Mouse (Mus musculus) spleen, postnatal 36 days (tissue): ENCODE results near the gene Il10rb.

Experiments used
- DNase-seq, 2 experiments: peaks; one replicate each; pipeline ENCODE4 v3.0.0; 2022; ENCODE audit warnings: low spot score in 2 of 2, mixed read lengths in 1 of 2

Il10rb gene

DNA sequence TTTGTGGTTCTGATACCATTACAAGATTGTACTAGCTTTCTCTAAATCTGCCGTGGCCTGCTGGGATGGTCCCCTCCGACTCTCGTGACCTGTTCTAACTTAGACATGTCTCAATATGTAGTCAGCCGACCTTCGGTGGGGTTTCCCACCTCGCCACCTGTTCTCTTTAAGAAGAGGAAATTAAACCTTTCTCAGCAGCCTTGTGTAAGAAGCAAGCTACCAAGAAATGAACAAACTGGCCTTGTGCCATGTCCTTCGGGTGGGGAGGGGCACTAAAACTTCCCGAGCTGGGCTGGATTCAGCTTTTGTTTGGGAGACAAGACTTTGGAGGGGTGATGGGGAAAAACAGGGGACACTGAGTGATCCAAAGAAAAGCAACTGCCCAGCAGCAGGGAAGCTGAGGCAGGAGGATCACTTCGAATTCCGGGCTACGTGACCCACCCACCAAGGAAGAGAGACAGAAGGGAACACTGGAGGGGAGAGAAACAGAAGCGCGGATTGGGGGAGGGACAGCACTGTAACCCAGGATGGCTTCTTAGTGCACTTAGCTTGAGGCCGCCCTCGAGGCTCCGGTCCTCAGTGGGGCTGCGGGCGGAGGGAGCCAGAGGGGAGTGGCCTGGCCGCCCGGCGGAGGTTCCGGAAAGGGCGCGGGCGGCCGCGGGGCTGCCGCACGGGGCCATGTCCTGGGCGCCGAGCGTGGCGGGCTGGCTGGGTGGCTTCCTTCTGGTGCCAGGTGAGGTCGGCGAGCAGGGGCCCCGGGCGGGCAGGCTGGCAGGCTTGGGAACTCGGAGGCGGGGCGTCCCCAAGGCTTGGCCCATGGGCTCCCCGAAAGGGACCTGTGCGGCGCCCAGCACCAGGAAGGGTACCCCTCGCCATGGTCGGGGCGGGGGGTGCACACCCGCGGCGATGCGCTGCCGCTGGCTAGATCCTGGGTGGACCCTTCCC is at the start of gene Il10rb:
TSS of gene Il10rb (plus strand) at position 525 of the 945 bp plus-strand sequence.
- peak; percentile 90 to 92 for DNase-seq

DNA sequence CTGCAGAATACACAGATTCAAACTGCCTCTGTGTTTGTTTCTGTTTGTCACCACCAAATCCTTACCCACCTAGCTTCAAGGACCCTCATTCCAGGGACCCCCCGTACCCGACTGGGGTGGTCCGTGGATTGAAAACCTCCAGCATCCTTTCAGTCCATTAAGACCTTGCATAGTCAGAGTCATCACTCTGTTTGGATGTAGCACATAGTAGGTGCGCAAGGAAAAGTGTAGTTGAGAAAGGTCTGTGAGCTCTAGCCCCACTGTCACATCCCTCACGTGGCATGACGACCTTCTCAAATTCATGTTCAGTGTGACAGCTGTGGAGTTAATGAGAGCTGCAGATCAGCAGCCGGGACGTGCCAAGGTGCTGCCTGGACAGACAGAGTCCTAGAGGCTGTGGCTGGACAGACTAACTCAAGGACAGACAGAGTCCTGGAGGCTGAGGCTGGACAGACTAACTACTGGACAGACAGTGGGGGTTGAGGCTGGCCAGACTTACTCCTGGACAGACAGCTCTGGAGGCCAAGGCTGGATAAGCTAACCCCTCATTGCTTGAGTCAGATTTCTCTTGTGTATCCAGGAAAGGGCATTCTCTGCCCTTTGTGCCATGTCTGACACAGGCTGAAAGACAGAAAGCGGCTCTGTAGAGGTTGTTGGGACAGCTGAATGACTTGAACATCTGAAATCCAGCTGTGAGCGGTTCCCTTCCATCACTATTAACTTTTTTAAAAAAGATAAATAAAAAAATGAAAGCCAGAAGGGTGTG is 49.0 kb upstream of the Il10rb start:
- DNase-seq, result no peak

DNA sequence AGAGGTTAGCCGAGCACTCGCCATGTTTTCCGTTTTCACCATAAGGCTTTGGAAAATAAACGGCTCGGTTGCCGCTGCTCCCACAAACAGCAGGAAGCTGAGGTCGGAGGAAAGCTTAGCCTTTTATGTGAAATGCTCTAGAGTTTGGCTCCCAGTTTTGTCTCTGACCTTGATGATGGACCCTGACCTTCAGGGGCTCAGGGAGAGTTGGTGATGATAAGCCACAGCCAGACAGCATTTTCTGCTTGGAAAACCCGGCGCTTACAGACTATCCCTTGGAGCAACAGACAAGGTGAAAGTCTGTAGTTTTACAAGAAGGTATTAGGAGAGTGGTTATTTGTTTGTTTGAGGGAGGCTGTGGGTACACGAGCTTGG is 48.5 kb upstream of the Il10rb start:
- no peak for DNase-seq

DNA sequence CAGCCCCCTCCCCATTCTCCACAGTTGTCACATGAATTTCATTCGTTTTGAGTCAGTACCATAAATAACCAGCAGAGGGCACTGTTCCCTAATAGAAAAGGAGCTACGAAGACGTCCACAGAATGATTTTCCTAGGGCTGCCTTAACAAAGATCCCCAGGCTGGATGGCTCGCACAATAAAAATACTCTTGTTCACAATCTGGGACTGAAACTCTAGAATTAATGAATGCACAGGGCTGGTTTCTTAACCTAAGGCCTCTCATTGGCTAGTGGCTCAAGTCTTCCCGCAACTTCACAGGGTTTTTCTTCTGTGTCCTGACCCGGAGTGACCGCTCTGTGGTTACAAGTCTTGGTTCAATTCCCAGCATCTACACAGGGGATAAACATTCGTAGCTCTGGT is 47.4 kb upstream of the Il10rb start:
- peak; percentile 54 to 72 for DNase-seq

DNA sequence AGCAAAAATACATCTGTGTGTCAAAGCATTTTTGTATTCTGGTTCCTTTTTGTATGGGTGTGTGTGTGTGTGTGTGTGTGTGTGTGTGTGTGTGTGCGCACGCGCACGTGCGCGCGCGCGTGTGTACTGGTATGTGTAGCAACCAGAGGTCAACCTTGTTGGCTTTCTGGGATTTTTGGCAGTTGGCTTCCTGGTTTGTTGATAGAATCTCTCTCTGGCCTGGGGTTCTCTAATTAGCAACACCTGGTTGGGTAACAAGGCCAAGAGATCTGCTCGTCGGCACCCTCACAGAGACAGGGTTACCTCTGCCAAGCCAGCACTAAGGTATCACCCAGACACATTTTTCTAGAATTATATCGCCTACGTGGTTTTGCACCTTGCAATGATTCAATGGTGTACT is 46.4 kb upstream of the Il10rb start:
- no peak for DNase-seq

DNA sequence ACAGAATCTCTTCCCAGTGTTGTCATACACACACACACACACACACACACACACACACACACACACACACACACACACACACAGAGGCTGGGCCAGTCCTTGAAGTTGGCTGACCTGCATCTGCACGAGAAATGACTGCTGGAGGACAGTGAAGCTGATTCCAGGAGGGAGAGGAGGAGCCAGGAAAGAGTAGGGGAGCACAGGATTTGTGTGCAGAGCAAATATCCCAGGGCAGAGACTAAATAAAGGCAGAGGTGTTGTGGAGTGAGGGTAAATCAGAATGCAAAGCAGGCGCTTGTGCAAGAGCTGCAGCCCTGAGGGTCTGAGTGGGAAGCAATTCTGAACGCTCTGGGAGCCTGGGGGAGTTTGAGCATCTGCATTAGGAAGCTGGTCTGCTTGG is 45.8 kb upstream of the Il10rb start:
- no peak for DNase-seq

DNA sequence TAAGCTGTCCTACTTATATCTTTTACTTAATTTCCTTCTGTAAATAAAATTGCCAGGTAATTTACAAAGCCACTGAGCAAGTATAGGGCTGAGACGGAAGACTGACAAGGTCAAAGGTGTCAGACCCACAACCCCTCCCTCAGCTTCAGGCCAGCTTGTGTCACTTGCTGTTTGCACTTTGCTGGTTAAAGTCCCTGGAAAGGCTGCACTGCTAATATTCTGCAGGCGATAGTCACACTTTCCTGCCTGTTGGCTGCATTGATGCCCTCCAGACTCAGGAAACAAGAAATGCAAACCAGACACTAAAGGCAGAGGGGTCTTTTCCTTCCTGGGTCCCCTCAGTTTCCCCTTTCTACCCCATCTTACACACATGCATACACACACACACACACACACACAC is 44.0 kb upstream of the Il10rb start:
- no peak for DNase-seq

DNA sequence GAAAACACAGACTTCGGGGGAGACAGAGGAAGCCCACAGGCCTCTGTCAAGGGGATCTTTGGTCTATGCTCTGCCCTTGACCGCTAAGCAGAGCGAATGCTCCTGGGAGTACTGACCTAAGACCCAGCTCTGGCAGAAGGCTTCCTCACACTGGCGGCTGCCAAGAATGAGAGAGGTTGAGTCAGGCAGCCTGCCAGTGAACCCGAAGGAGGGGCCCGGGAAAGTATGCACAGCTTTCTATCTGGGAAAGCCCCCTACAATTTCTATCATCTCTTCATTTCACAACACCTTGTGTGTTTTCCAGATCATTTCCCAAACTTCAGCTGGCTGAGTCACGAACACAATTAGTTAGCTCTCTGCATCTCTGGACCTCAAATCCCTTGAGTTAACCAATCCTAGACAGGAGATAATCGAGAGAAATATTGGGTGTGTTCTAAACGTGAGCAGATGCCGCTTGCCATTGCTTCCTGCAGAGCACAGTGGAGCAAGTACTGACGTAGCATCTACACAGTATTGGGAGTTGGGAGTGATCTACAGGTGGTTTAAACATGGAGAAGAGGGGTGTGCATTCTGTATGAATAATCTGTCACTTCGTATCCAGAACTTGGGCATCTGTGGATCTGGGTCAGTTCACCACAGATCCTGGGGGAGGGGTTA is 43.2 kb upstream of the Il10rb start:
- no peak for DNase-seq

DNA sequence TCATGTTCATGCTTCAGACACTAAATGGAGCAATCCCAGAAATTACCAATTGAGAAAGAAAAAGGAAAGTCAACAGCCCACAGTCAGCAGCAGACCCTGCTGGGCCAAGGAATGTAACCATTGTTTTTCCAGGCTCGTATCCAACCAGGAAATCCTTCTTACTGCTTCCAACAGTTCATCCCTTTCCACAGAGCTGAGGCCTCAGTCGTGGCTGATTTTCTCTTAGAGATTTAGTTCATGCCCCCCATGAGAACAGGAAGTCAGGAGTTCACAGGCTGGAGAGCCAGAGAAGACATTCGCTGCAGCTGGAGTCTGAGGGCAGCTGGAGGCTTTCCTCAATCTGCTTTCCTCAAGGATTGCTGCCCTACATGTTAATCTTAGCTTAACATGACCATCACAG is 42.5 kb upstream of the Il10rb start:
- DNase-seq, result no peak

DNA sequence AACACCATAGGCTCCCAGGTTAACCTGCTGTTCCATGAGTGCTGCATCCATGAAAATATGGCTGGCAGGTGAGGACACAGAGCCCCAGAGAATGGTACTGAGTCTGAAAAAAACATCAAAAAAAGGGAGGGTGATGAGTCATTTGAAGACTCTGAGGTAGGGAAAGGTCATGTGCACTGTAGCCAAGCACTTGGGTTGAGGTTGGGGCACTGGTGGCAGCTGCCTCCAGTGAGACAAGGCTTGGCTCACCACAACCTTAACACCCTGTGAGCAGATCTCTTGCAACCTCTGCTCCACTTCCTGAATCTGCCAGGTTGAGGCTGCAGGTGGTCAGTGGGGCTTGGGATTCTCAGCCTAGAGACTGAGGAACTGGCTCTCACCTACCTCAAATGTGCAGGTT is 39.4 kb upstream of the Il10rb start:
- DNase-seq, result peak; percentile 64 to 70

DNA sequence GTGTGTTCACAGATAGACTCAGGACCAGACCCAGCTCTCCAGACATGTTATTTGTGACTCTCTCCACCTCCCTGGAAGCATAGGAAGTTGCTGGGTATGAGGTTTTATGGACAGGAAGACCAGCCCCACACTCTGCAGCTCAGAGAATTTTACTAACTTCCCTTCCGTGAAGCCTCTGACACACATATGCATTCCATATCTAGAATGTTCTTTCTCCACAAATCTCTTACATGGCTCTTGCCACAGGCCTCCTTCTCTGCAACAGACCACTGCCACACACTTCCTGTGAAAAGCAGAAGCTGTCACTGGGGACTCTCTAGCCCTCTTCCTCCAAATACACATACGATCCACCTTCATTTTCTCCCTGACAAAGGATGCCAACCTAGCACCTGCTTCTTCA is 38.9 kb upstream of the Il10rb start:
- DNase-seq, result peak; percentile 56 to 61

DNA sequence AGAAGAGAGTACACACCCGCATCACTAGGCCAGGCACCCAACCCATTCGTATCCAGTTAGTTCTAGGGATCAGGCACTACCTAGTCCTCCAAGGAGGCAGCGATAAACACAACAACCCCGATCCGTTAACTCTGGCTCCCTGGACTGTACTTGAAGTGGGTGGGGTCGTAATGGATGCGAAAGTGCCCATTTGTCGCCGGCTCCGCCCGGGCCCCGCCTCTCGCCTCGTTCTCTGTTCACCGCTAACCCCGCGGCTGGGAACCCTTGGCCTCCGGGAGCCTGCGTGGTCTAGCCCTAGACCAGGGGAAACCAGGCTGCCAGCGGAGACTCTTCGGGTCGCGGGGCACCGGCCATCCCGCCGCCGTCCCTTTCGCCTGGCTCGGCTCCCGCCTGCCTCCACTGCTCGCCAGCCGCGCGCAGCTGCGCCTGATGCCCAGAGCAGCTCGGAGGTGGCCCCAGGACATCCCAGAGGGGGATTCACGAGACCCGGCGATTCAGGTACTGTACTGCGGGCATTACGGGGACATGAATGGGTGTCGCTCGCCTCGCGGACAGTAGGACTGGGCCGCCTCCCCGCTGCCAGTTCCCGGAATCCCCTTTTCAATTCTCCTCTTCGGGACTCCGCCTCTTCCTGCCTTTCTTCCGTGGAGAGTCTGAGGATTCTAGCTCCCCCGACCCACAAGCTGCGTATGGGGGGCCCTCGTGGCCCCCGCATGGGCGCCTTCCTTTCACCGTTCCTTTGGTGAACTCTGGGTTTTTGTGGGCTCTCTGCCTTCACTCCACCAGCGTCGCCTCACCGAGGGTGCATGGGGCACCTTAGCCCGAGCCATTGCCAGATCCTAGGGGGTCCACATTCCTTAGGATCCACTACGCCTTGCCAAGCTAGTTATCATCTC is 33.1 kb upstream of the Il10rb start, which contains the start of gene Ifnar2:
TSS of gene Ifnar2 (plus strand) at position 207 of the 896 bp plus-strand sequence.
- DNase-seq, result peak; percentile 85 to 88

DNA sequence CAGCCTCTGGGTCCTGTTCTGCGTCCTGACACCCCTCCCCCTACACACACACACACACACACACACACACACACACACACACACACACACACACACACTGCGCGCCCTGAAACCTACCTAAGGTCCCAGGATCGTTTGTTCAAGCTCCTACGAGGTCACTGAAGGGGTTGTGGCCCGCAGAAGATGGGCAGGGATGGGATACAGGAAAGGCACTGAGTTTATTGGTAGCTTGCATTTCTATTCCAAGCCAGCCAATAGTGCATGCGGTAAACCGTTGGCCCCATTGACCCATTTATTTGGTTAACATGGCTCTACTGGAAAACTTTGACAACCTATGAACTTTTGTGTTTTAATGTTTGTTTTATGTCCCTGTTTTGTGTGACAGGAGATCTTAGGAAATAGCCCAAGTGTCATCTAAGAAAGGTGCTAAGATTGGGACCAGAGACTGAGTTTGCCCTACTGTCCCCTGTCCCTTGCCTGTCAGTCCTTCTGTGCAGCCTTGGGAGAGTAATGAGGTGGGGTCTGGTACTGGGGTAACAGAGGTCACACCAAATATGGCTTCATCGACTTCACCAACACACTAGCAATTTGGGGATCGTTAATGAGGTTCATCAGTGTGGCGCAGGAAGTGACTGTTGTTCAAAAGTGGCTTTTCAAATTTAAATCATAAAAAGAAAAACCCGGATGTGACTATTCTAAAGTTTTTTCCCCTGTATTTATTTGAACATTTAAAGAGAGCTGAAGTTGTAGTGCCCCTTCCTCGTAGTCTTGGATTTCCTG is 32.3 kb upstream of the Il10rb start:
- no peak for DNase-seq

DNA sequence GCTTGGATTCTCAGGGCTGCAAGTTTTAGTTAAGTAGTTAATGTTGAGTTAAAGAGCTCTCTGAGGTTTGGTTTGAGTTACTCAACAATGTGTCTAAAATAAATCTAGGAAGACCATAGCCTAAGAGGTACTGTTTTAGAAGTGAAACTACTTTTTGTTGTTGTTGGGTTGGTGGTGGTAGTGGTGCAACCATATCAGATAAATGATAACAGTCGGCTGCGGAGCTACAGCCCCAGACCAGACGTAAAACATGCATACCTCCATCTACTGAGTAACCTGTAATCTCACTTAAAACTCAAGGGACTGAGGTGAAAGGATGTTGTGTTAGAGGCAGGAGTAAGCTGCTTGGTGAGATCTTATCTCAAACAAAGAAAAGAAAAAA is 31.7 kb upstream of the Il10rb start:
- no peak for DNase-seq

DNA sequence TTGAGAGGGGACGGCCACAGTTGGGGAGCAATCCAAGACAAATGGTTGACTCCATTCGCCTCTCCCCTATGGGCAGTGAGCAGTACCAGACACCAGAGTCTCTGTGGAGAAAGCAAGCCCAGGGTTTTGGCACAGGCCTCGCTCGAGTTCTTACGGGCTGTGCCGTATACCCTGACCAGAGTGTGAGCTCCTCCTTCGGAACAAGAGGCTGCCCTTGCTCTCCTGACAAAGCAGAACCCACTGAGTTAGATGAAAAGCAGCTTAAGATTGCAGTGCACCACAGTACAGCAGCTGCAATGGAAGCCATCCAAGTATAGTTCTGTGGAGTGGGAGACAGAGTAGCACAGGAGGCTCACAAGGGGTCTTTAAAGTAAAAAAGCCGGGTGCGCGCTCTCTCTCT is 29.3 kb upstream of the Il10rb start:
- DNase-seq, result no peak

DNA sequence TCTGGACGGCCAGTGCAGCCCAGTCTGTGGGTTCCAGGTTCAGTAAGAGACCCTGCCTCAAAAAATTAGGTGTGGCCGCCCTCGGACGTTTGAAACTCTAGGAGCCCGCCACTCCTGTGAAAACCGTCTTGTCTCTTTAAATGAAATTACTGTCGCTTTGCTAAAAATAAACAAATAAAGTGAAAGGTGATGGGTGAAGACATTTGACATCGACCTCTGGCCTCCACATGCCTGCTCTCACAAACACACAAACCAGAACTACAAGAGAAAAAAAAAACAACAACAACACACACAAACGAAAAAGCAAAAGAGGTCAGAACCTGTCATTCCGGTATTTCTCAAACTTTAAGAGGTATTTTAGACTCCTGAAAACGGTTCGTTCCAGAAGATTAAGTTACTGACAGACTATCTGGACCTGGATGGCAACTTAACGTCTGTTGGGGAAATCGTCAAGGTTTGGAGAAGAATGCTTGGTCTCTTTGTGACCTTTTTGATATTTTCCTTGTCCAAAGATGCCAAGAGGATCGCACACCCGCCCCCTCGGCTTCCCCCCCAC is 27.5 kb upstream of the Il10rb start:
- no peak for DNase-seq

DNA sequence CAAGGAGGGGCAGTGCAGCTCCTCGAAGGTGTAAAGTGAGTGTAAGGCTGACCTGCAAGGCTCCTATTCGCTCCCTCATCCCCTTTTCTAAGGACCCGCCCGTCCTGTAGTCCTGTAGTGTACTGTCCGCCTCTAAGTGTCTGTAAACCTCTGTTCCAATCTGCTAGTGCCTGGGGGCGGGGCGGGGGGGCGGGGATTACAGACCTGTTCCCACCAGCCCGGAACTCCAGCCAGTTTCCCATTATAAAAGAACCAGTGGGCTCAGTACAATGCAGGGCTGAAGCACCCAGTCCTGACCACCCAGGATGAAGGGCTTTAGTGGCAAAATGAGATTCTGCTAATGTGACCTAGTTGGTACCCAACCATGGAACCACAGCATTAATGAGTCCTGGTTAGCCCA is 27.0 kb upstream of the Il10rb start:
- no peak for DNase-seq

DNA sequence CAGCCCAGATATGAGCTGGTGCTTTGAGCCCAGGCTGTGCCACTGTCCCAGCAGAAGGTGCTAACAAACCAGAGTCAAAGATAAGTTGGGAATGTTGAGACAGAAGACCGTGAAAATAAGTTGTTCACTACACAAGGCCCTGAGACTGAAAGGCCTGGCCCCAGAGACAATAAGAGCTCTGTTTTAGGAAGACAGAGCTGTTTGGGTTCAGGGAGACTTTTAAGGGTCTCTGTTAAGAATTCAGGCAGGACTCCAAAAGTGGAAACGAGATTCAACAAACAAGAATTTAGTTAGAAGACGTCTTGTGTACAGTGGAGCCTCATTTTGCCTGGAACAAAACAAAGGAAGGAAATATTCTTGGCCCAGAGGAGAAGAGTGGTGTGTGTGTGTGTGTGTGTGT is 26.6 kb upstream of the Il10rb start:
- DNase-seq, result no peak

DNA sequence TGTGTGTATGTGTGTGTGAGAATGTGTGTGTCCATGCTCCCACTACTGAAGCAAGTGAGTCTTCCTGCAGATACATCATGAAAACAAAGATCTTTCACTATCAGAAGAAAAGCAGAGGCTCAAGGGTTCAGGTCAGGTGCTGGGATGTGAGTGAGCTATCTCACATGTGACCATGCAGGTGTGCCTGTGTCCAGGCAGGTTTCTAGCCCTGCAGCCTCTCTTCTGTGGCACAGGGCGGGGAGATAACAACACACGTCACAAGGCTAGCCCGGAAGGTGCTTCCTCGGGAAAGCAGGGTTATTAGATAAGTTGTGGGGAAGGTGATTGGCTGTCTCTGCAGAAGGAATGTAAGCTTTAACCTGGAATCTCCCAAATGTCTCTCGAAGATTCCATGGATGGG is 25.8 kb upstream of the Il10rb start:
- no peak for DNase-seq

DNA sequence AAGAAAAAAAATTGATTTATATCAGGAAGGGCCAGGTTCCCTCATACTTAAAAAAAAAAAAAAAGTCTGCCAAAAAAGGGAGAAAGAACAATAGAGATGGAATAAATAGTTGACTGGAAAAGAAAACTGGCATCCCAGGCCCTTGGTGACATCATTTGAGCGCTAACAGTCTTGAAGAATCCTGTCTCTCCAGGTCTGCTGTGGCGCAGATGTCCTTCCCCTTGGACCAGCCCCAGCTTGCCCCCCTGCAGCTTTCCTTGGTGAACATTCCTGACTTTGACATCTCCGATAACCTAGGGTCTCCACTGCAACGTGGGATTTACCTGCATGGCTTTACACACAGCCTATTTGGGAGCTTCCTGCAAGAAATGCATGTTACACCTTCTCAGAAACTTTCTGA is 24.4 kb upstream of the Il10rb start:
- DNase-seq, result no peak
